Mouse (Mus musculus) myocyte (in vitro differentiated cells): Measurements from ENCODE around the gene Fars2.

ENCODE experiments used
- CEBPB ChIP-seq: IDR thresholded peaks from 2 replicates; pipeline ENCODE4 v1.6.1; 2011; ENCODE audit warnings: mild to moderate bottlenecking, moderate library complexity; ENCODE audit not compliant: poor library complexity, insufficient read depth, severe bottlenecking
- E2F4 ChIP-seq: IDR thresholded peaks from one replicate; pipeline ENCODE4 v1.6.1; 2011; ENCODE audit warnings: mild to moderate bottlenecking, control low read depth, moderate library complexity; ENCODE audit not compliant: insufficient read depth
- MYOD1 ChIP-seq, 3 experiments: IDR thresholded peaks; one replicate each; pipeline ENCODE4 v1.6.1; 2011; ENCODE audit warnings: control low read depth in 2 of 3, low read depth in 2 of 3, mild to moderate bottlenecking in 2 of 3, moderate library complexity in 1 of 3; ENCODE audit not compliant: insufficient read length in 2 of 3, control insufficient read depth in 1 of 3
- MYOG ChIP-seq, 3 experiments: IDR thresholded peaks; one replicate each; pipeline ENCODE4 v1.6.1; 2011; ENCODE audit warnings: control low read depth in 2 of 3, low read depth in 2 of 3, mild to moderate bottlenecking in 2 of 3; ENCODE audit not compliant: insufficient read length in 2 of 3, control insufficient read depth in 1 of 3, insufficient read depth in 1 of 3
- POLR2A ChIP-seq: IDR thresholded peaks from one replicate; pipeline ENCODE4 v1.6.1; 2011; ENCODE audit warnings: low read depth, mild to moderate bottlenecking, control low read depth, moderate library complexity; ENCODE audit not compliant: insufficient read length
- POLR2AphosphoS2 ChIP-seq: IDR thresholded peaks from one replicate; pipeline ENCODE4 v1.6.1; 2011; ENCODE audit warnings: low read depth, control low read depth; ENCODE audit not compliant: insufficient read length
- SRF ChIP-seq: IDR thresholded peaks from one replicate; pipeline ENCODE4 v1.6.1; 2011; ENCODE audit warnings: low read depth; ENCODE audit not compliant: control insufficient read depth, insufficient read length
- TCF12 ChIP-seq: IDR thresholded peaks from one replicate; pipeline ENCODE4 v1.6.1; 2011; ENCODE audit warnings: mild to moderate bottlenecking, control low read depth; ENCODE audit not compliant: poor library complexity, insufficient read depth, severe bottlenecking
- TCF3 ChIP-seq: IDR thresholded peaks from one replicate; pipeline ENCODE4 v1.6.1; 2011; ENCODE audit warnings: low read depth, control low read depth; ENCODE audit not compliant: insufficient read length
- USF1 ChIP-seq: IDR thresholded peaks from one replicate; pipeline ENCODE4 v1.6.1; 2011; ENCODE audit warnings: low read depth, mild to moderate bottlenecking, control low read depth, moderate library complexity

- TF ChIP-seq MYOD1 (IDR thresholded peaks at IDR 0.05; ENCODE audit: control insufficient read depth in 1 of 3, insufficient read length in 2 of 3, low read depth in 2 of 3), result no peak
- TF ChIP-seq CEBPB, result no peak
- TF ChIP-seq POLR2A, result no peak
- no peak for TF ChIP-seq SRF
- TF ChIP-seq POLR2AphosphoS2, result no peak
- TF ChIP-seq TCF3, result no peak
- no peak for TF ChIP-seq E2F4
- no peak for TF ChIP-seq TCF12
- TF ChIP-seq MYOG (IDR thresholded peaks at IDR 0.05; ENCODE audit: control insufficient read depth in 1 of 3, insufficient read depth in 1 of 3, insufficient read length in 2 of 3, low read depth in 2 of 3), result no peak
- TF ChIP-seq USF1, result no peak
Observed at GRCm38 (mm10) chr13:36296574-36296973, 179.4 kb downstream of the Fars2 start.
